Mouse (Mus musculus) B cell, adult 2 months (primary cell): Measurements from ENCODE around the gene Emilin2.
A peak's percentile ranks its signal among the peaks of the same experiment; 100 is the strongest.

Experiments
- DNase-seq, 2 experiments: peaks; one replicate each; pipeline ENCODE4 v3.0.0; 2022

The Emilin2 gene

GRCm38 (mm10) chr17:71230108-71230709 lies 81.6 kb downstream of the Emilin2 start:
- DNase-seq: no peak

- no peak for DNase-seq
Measured at GRCm38 (mm10) chr17:71228651-71229050, 83.1 kb downstream of the Emilin2 start.

GRCm38 (mm10) chr17:71227128-71227895 lies 84.5 kb downstream of the Emilin2 start:
- DNase-seq: no peak

GRCm38 (mm10) chr17:71225091-71225490 lies 86.7 kb downstream of the Emilin2 start:
- peak; percentile 62 to 64 for DNase-seq

GRCm38 (mm10) chr17:71224521-71224920 lies 87.3 kb downstream of the Emilin2 start:
- DNase-seq: peak; percentile 40

GRCm38 (mm10) chr17:71223676-71224075 lies 88.1 kb downstream of the Emilin2 start:
- DNase-seq: peak; percentile 29 to 43

- DNase-seq: no peak
Measured at GRCm38 (mm10) chr17:71221383-71221782, 90.4 kb downstream of the Emilin2 start.

GRCm38 (mm10) chr17:71217111-71217685 lies 94.6 kb downstream of the Emilin2 start:
- no peak for DNase-seq

GRCm38 (mm10) chr17:71216263-71216662 lies 95.5 kb downstream of the Emilin2 start:
- no peak for DNase-seq

- peak; percentile 54 to 59 for DNase-seq
Measured at GRCm38 (mm10) chr17:71215241-71215839, 96.4 kb downstream of the Emilin2 start.

- DNase-seq: peak; percentile 34 to 36
Measured at GRCm38 (mm10) chr17:71214514-71215240, 97.1 kb downstream of the Emilin2 start.

- no peak for DNase-seq
Measured at GRCm38 (mm10) chr17:71213666-71214065, 98.1 kb downstream of the Emilin2 start.

GRCm38 (mm10) chr17:71211962-71212646 lies 99.7 kb downstream of the Emilin2 start:
- DNase-seq: no peak

GRCm38 (mm10) chr17:71209936-71210335 lies 101.8 kb downstream of the Emilin2 start:
- DNase-seq: no peak

- DNase-seq: no peak
Measured at GRCm38 (mm10) chr17:71208921-71209320, 102.9 kb downstream of the Emilin2 start.

GRCm38 (mm10) chr17:71208376-71208775 lies 103.4 kb downstream of the Emilin2 start:
- no peak for DNase-seq

GRCm38 (mm10) chr17:71207268-71207667 lies 104.5 kb downstream of the Emilin2 start:
- DNase-seq: no peak

GRCm38 (mm10) chr17:71206136-71206893 lies 105.5 kb downstream of the Emilin2 start:
- DNase-seq: no peak

- DNase-seq: peak in 1 of 2 experiments; percentile 19
Measured at GRCm38 (mm10) chr17:71204809-71205091, 107.0 kb downstream of the Emilin2 start.

GRCm38 (mm10) chr17:71203998-71204808 lies 107.6 kb downstream of the Emilin2 start:
- peak in 1 of 2 experiments; percentile 21 for DNase-seq
